Mouse (Mus musculus) lung, postnatal 0 days (tissue): ENCODE measurements around the gene Rorb.

Source experiments
- CTCF ChIP-seq: IDR thresholded peaks from 2 replicates; pipeline ENCODE4 v1.5.1; 2016; ENCODE audit warnings: antibody characterized with exemption, mild to moderate bottlenecking
- EP300 ChIP-seq: IDR thresholded peaks from 2 replicates; pipeline ENCODE4 v1.6.1; 2016; ENCODE audit warnings: antibody characterized with exemption, mild to moderate bottlenecking, control low read depth

DNA sequence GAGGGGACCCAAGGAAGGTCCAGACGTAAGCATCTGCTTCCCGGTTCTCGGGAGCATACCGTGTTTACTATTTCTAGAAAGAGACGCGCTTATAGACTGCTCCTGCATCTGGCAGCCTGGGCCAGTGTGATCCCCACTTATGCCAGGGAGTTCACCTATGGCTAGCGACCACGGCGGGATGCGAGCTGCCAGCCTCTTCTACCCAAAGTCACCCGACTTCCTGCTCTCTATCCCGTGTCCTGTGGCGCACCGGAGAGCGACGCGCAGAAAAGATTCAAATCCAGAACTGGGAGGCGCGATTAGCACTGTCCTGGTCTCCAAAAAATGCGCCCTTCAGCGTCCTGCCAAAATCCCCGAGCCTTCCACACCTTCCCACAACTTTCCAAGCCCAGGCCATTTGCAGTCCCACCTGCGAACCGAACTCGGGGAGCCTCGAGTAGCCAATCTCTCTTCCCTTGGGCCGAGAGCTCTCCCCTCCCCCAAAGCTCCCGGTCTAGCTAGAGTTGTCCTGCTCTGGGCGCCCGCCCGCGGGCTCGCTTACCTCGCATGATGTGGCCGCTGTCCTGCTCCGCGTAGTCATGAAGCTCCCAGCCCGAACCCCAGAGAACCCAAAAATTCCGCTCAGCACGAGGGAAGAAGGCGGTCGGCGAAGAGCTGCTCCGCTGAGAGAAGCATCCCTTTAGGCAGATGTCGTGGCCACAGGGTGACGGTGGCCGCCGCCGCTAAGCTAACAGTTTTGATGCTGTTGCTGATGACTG, 806 bp downstream of the Rorb start:
- TF ChIP-seq CTCF, result no peak
- TF ChIP-seq EP300, result no peak
